Mouse (Mus musculus) MEL (cell line): Measurements from ENCODE around the gene Hexim1. TPM values are rescaled to one million over a fixed set of nuclear protein-coding genes. Genes with fewer than 3 reads are reported as not detected.

ENCODE experiments used
- DNase-seq: peaks from one replicate; pipeline ENCODE4 v3.0.0; 2011; ENCODE audit warnings: low read depth, low spot score
- H3K27ac ChIP-seq: 2 replicates; pipeline ENCODE4 v1.5.1; 2012; ENCODE audit warnings: low read depth, mild to moderate bottlenecking, control low read depth, low read length, moderate library complexity; ENCODE audit not compliant: control insufficient read depth
- H3K27me3 ChIP-seq, 2 experiments: fragments of 150-350 bp in 1 of 2; sonication (generic) in 1 of 2; 2 replicates each; pipeline ENCODE4 v1.6.1; 2012; ENCODE audit warnings: low read length in 2 of 2, mild to moderate bottlenecking in 2 of 2, improper control_type of control experiment in 1 of 2, moderate library complexity in 1 of 2; ENCODE audit not compliant: insufficient read depth in 2 of 2, control insufficient read depth in 1 of 2
- H3K36me3 ChIP-seq, 2 experiments: 2 replicates each; pipeline ENCODE4 v1.6.1; 2012 to 2014; ENCODE audit warnings: low read length in 2 of 2, improper control_type of control experiment in 1 of 2, inconsistent platforms in 1 of 2, mild to moderate bottlenecking in 1 of 2; ENCODE audit not compliant: insufficient read depth in 2 of 2, control insufficient read depth in 1 of 2
- H3K4me1 ChIP-seq, 2 experiments: fragments of 150-350 bp in 1 of 2; sonication (generic) in 1 of 2; 2 replicates each; pipeline ENCODE4 v1.6.1; 2012; ENCODE audit warnings: low read length in 2 of 2, improper control_type of control experiment in 1 of 2, mild to moderate bottlenecking in 1 of 2; ENCODE audit not compliant: insufficient read depth in 2 of 2, control insufficient read depth in 1 of 2
- H3K4me3 ChIP-seq, 2 experiments: fragments of 150-350 bp in 1 of 2; sonication (generic) in 1 of 2; 2 replicates each; pipeline ENCODE4 v1.5.1; 2012; ENCODE audit warnings: low read depth in 2 of 2, low read length in 2 of 2, mild to moderate bottlenecking in 2 of 2, moderate library complexity in 2 of 2, control low read depth in 1 of 2, improper control_type of control experiment in 1 of 2; ENCODE audit not compliant: control insufficient read depth in 1 of 2, insufficient read depth in 1 of 2
- H3K79me2 ChIP-seq: 2 replicates; pipeline ENCODE4 v1.6.1; 2012; ENCODE audit warnings: mild to moderate bottlenecking, low read length, moderate library complexity; ENCODE audit not compliant: control insufficient read depth, poor library complexity, insufficient read depth
- H3K9ac ChIP-seq: 2 replicates; pipeline ENCODE4 v1.6.1; 2012; ENCODE audit warnings: low read depth, mild to moderate bottlenecking, control low read depth, low read length, moderate library complexity; ENCODE audit not compliant: control insufficient read depth, poor library complexity, severe bottlenecking
- H3K9me3 ChIP-seq: fragments of 150-350 bp; sonication (generic); replicated peaks from 2 replicates; pipeline ENCODE4 v1.6.1; 2012; ENCODE audit warnings: mild to moderate bottlenecking, low read length, improper control_type of control experiment, moderate library complexity; ENCODE audit not compliant: insufficient read depth
- BHLHE40 ChIP-seq: IDR thresholded peaks from 2 replicates; pipeline ENCODE4 v1.6.1; 2012; ENCODE audit warnings: low read depth, mild to moderate bottlenecking, inconsistent platforms, low read length, improper control_type of control experiment, borderline replicate concordance
- ELF1 ChIP-seq: IDR thresholded peaks from 2 replicates; pipeline ENCODE4 v1.6.1; 2014; ENCODE audit warnings: low read depth, mild to moderate bottlenecking, inconsistent platforms, low read length, improper control_type of control experiment, moderate library complexity
- GABPA ChIP-seq: IDR thresholded peaks from 2 replicates; pipeline ENCODE4 v1.6.1; 2012; ENCODE audit warnings: low read depth, mild to moderate bottlenecking, inconsistent platforms, low read length, improper control_type of control experiment, moderate library complexity
- GATA1 ChIP-seq: IDR thresholded peaks from 2 replicates; pipeline ENCODE4 v1.6.1; 2011; ENCODE audit warnings: low read depth, low read length, improper control_type of control experiment
- JUND ChIP-seq: IDR thresholded peaks from 2 replicates; pipeline ENCODE4 v1.6.1; 2011; ENCODE audit warnings: low read depth, mild to moderate bottlenecking, improper control_type of control experiment, low read length
- KAT2A ChIP-seq: conservative IDR thresholded peaks from 2 replicates; pipeline ENCODE4 v1.6.1; 2012; ENCODE audit warnings: low read depth, low read length, improper control_type of control experiment, inconsistent platforms
- MAFK ChIP-seq: IDR thresholded peaks from 2 replicates; pipeline ENCODE4 v1.6.1; 2011; ENCODE audit warnings: low read depth, mild to moderate bottlenecking, low read length, improper control_type of control experiment, borderline replicate concordance
- MAX ChIP-seq: IDR thresholded peaks from 2 replicates; pipeline ENCODE4 v1.6.1; 2011; ENCODE audit warnings: low read length, improper control_type of control experiment
- MAZ ChIP-seq: IDR thresholded peaks from 2 replicates; pipeline ENCODE4 v1.6.1; 2012; ENCODE audit warnings: low read depth, mild to moderate bottlenecking, inconsistent platforms, low read length, improper control_type of control experiment
- NRF1 ChIP-seq: IDR thresholded peaks from 2 replicates; pipeline ENCODE4 v1.6.1; 2014; ENCODE audit warnings: low read depth, mild to moderate bottlenecking, inconsistent platforms, low read length, improper control_type of control experiment, moderate library complexity; ENCODE audit not compliant: poor library complexity, insufficient read depth, severe bottlenecking
- POLR2A ChIP-seq, 2 experiments: IDR thresholded peaks; 2 replicates each; pipeline ENCODE4 v1.6.1; 2011 to 2012; ENCODE audit warnings: low read length in 2 of 2, mild to moderate bottlenecking in 2 of 2, control low read depth in 1 of 2, improper control_type of control experiment in 1 of 2, low read depth in 1 of 2, moderate library complexity in 1 of 2; ENCODE audit not compliant: control insufficient read depth in 1 of 2, insufficient read depth in 1 of 2, poor library complexity in 1 of 2
- POLR2AphosphoS2 ChIP-seq: IDR thresholded peaks from 2 replicates; pipeline ENCODE4 v1.6.1; 2011; ENCODE audit warnings: low read length, improper control_type of control experiment
- POLR2AphosphoS5 ChIP-seq: IDR thresholded peaks from 2 replicates; pipeline ENCODE4 v1.6.1; 2012; ENCODE audit warnings: low read depth, borderline replicate concordance, mild to moderate bottlenecking, inconsistent platforms, low read length, moderate library complexity, mixed read lengths
- TCF12 ChIP-seq: IDR thresholded peaks from 2 replicates; pipeline ENCODE4 v1.6.1; 2014; ENCODE audit warnings: low read depth, mild to moderate bottlenecking, inconsistent platforms, low read length, improper control_type of control experiment, moderate library complexity
- UBTF ChIP-seq: IDR thresholded peaks from 2 replicates; pipeline ENCODE4 v1.6.1; 2012; ENCODE audit warnings: low read depth, mild to moderate bottlenecking, inconsistent platforms, low read length, improper control_type of control experiment, moderate library complexity, borderline replicate concordance; ENCODE audit not compliant: insufficient read depth
- ZC3H11A ChIP-seq: IDR thresholded peaks from 2 replicates; pipeline ENCODE4 v1.6.1; 2012; ENCODE audit warnings: low read depth, mild to moderate bottlenecking, inconsistent platforms, low read length, improper control_type of control experiment
- ZMIZ1 ChIP-seq: IDR thresholded peaks from 2 replicates; pipeline ENCODE4 v1.6.1; 2012; ENCODE audit warnings: low read depth, mild to moderate bottlenecking, inconsistent platforms, low read length, improper control_type of control experiment, moderate library complexity
- ZNF384 ChIP-seq: IDR thresholded peaks from 2 replicates; pipeline ENCODE4 v1.6.1; 2012; ENCODE audit warnings: low read depth, mild to moderate bottlenecking, inconsistent platforms, low read length, improper control_type of control experiment
- polyA plus RNA-seq, 2 experiments: library from polyadenylated mRNA; stranded (reverse) in 1 of 2; unstranded in 1 of 2; fragments of >175 nt in 1 of 2; fragments of >200 nt in 1 of 2; gene quantifications; 2 replicates each; pipeline versions ENCODE4 v1.2.1 to v1.2.4; 2012; ENCODE audit warnings: low replicate concordance in 2 of 2, low read depth in 1 of 2; ENCODE audit not compliant: insufficient read length in 2 of 2, insufficient read depth in 1 of 2, missing spikeins in 1 of 2
- total RNA-seq: library from RNA; depleted of rRNA; stranded (reverse); fragments of 300-350 nt; gene quantifications from 2 replicates; pipeline ENCODE4 v1.2.3, GENCODE M21; 2012

Gene Hexim1
- total and polyA plus RNA-seq, 3 experiments = 17.3 to 25.4 TPM; not detected in 1

DNA sequence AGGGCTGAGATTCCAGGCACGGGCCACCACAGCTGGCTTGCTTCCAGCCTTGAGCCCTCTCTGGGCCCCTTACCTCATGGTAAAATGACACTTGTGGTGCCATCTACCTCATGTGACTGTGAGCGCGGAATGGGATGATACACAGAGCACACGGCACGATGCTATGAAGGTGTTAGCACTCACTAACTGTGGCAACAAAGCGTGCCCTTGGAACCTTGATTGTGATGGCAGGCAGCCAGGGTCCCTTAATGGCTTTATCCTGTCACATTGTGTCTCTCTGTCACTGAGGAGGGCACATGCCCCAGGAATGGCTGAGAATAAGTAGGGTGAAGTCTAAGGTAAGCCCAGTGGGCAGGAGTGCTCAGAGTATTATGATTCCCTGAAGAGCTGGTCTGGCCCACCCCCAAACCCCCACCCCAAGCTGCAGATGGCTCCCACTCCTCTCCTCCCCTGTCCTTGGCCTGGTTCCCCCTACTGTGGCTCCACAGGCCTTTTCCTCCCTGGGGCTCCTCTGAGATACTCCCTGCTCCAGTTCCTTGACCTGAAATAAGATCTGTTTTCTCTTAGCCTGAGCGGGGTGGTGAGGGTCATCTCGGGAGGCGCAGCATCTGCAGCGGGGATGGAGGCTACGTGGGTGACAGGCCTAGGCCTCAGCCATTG, 17.4 kb upstream of the Hexim1 start:
- no peak overlapping the region for H3K4me3 ChIP-seq
- H3K4me1 ChIP-seq = peaks cover 0 to 8% of the 10 kb centered on the region in 2 experiments; a peak in 2 of 4 replicates
- no peaks in the 10 kb centered on the region; a peak in 1 of 4 replicates for H3K36me3 ChIP-seq
- no peak overlapping the region for H3K9ac ChIP-seq
- no peaks in the 10 kb centered on the region for H3K9me3 ChIP-seq
- H3K27ac ChIP-seq = no peak overlapping the region
- no peak for DNase-seq
- TF ChIP-seq MAFK = no peak
- TF ChIP-seq ZMIZ1 = no peak
- TF ChIP-seq ZNF384 = no peak
- no peak for TF ChIP-seq MAX
- no peak for TF ChIP-seq POLR2A (IDR thresholded peaks at IDR 0.05; ENCODE audit: control insufficient read depth in 1 of 2, insufficient read depth in 1 of 2, low read depth in 1 of 2, low read length in 2 of 2, poor library complexity in 1 of 2)
- no peak for TF ChIP-seq KAT2A
- TF ChIP-seq GATA1 = no peak
- no peak for TF ChIP-seq BHLHE40
- no peak for TF ChIP-seq ELF1
- no peak for TF ChIP-seq GABPA
- no peak for TF ChIP-seq ZC3H11A
- no peak for TF ChIP-seq POLR2AphosphoS5
- no peak for TF ChIP-seq MAZ
- no peak for TF ChIP-seq JUND
- no peak for TF ChIP-seq UBTF
- TF ChIP-seq POLR2AphosphoS2 = no peak
- H3K27me3 ChIP-seq = no peaks in the 10 kb centered on the region
- H3K79me2 ChIP-seq = no peaks in the 10 kb centered on the region; the same call in 1 of the 2 replicates

DNA sequence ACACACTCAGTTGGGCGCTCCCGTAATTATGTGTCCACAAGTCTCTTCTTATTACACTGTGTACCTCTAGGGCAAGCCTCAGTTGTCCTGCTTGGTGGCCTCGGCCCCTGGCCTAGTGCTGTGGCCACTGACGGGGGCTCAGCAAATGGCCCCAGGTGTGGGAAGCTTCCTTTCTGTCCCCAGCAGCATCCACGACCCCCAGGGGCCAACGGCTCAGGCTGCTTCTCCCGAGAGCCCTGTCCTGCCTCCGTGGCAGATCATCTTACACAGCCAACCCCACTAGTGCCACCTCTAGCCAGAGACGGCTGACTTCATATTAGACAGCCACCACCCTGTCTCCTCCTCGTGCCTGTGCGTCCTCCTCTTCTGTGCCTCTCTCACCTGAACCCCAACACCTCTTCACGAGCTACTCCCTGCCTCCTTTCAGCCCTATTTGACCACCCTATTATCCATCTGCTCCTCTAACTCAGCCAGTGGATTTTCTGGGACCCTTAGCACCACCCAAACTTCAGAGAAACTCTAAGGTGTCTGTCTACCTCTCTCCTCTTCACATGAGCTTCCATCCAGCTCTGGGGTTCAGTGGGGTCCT, 16.6 kb upstream of the Hexim1 start:
- peaks cover 5 to 16% of the 10 kb centered on the region in 2 experiments for H3K4me1 ChIP-seq
- no peak overlapping the region for H3K27ac ChIP-seq
- H3K36me3 ChIP-seq = peaks cover 0 to 5% of the 10 kb centered on the region in 2 experiments; a peak in 2 of 4 replicates
- no peaks in the 10 kb centered on the region for H3K9me3 ChIP-seq
- H3K9ac ChIP-seq = no peak overlapping the region
- TF ChIP-seq ELF1 = no peak
- no peak for TF ChIP-seq NRF1
- no peak for TF ChIP-seq POLR2AphosphoS5
- no peak for TF ChIP-seq MAX
- TF ChIP-seq TCF12 = no peak
- DNase-seq = no peak
- no peaks in the 10 kb centered on the region; the same call in 1 of the 2 replicates for H3K79me2 ChIP-seq
- no peak overlapping the region for H3K4me3 ChIP-seq
- H3K27me3 ChIP-seq = no peaks in the 10 kb centered on the region
